ENCODE assay signal across 8 mouse cellular contexts in genomic region chr19:5457746-5458442, GRCm38 (mm10). TPM values are rescaled to one million over a fixed set of nuclear protein-coding genes. Genes with fewer than 3 reads are reported as not detected.
DNase-seq lines count a peak whose midpoint lies in the region; ATAC-seq and TF ChIP-seq lines count a peak whose summit lies in the region.

Gene Ccdc85b, minus strand, starts transcription at chr19:5457894.

- peak within 1 kb of the TSS; percentile 89 for H3K9ac ChIP-seq in hindbrain, embryonic 15.5 days
- peak within 1 kb of the TSS; percentile 72 for H3K9ac ChIP-seq in liver, postnatal 0 days (replicated peaks)

- TF ChIP-seq CTCF in cerebellum, adult 2 months (IDR thresholded peaks at IDR 0.05; ENCODE audit: borderline replicate concordance, insufficient read depth, low read depth, low read length) = no peak
- no peak for TF ChIP-seq CTCF in liver, postnatal 0 days (IDR thresholded peaks at IDR 0.05; ENCODE audit: low read depth)

- no peaks in the 10 kb centered on the region for H3K27me3 ChIP-seq in cerebellum, adult 2 months (ENCODE audit: control insufficient read depth, insufficient read depth, low read length)
- H3K27me3 ChIP-seq in megakaryocyte, embryonic 14.5 days (replicated peaks) = no peaks in the 10 kb centered on the region
- H3K27me3 ChIP-seq in hindbrain, embryonic 15.5 days = no peaks in the 10 kb centered on the region; the same call in 1 of the 2 replicates
- 0 out of 2 replicates have a peak, but pooled peaks cover 8% of the 10 kb centered on the region for H3K27me3 ChIP-seq in liver, postnatal 0 days (ENCODE audit: insufficient read depth, low read length)

- 2% methylated on average over 14 of the region's 14 CpGs for WGBS in cerebellum, adult 2 months
- WGBS in hindbrain, embryonic 15.5 days = 17% methylated on average over 14 of the region's 14 CpGs
- WGBS in liver, postnatal 0 days (ENCODE audit: insufficient replicate concordance) = 11% methylated on average over 14 of the region's 14 CpGs

- H3K27ac ChIP-seq in cerebellum, adult 2 months (ENCODE audit: insufficient read depth, low read length) = peak within 1 kb of the TSS; percentile 96
- peak within 1 kb of the TSS; percentile 97 for H3K27ac ChIP-seq in hindbrain, embryonic 15.5 days (replicated peaks)
- peak within 1 kb of the TSS; percentile 76 for H3K27ac ChIP-seq in liver, postnatal 0 days (ENCODE audit: low read depth)

- peaks cover 35% of the 10 kb centered on the region for H3K36me3 ChIP-seq in megakaryocyte, embryonic 14.5 days (replicated peaks; ENCODE audit: low read length)
- H3K36me3 ChIP-seq in hindbrain, embryonic 15.5 days = peaks cover 7% of the 10 kb centered on the region
- H3K36me3 ChIP-seq in liver, postnatal 0 days (replicated peaks; ENCODE audit: insufficient read depth, low read length) = peaks cover 10% of the 10 kb centered on the region; the same call in 1 of the 2 replicates

- H3K4me2 ChIP-seq in hindbrain, embryonic 15.5 days = peak within 1 kb of the TSS; percentile 84
- peak within 1 kb of the TSS; percentile 94 for H3K4me2 ChIP-seq in liver, postnatal 0 days (ENCODE audit: low read depth, low read length)

- no peak for TF ChIP-seq EP300 in liver, postnatal 0 days (IDR thresholded peaks at IDR 0.05; ENCODE audit: low read depth)

- no peaks in the 10 kb centered on the region for H3K9me3 ChIP-seq in megakaryocyte, embryonic 14.5 days
- no peaks in the 10 kb centered on the region for H3K9me3 ChIP-seq in hindbrain, embryonic 15.5 days
- H3K9me3 ChIP-seq in liver, postnatal 0 days (ENCODE audit: low read length) = no peaks in the 10 kb centered on the region

- no peak for TF ChIP-seq POLR2A in cerebellum, adult 2 months (IDR thresholded peaks at IDR 0.05; ENCODE audit: borderline replicate concordance, insufficient read depth, low read length)

- ATAC-seq in cerebellum, adult (ENCODE audit: insufficient number of reproducible peaks, low FRiP score, low TSS enrichment) = no peak
- ATAC-seq in megakaryocyte, adult 5-6 weeks (ENCODE audit: poor library complexity, severe bottlenecking) = no peak
- no peak; the same call in 1 of the 2 replicates for ATAC-seq in hindbrain, embryonic 15.5 days (ENCODE audit: low FRiP score, low read depth)
- no peak for ATAC-seq in liver, postnatal 0 days

- H3K4me1 ChIP-seq in cerebellum, adult 2 months (ENCODE audit: control insufficient read depth, insufficient read depth, low read length) = peaks cover 10% of the 10 kb centered on the region
- peaks cover 57% of the 10 kb centered on the region for H3K4me1 ChIP-seq in megakaryocyte, embryonic 14.5 days
- peaks cover 52% of the 10 kb centered on the region for H3K4me1 ChIP-seq in hindbrain, embryonic 15.5 days (replicated peaks)
- H3K4me1 ChIP-seq in liver, postnatal 0 days (ENCODE audit: insufficient read depth) = peaks cover 34% of the 10 kb centered on the region

- DNase-seq in cerebellum, adult 2 months = peak in 1 of 2 experiments; percentile 5
- DNase-seq in liver, postnatal 0 days = peak; percentile 30
- no peak for DNase-seq in gastrocnemius, adult 8-10 months (ENCODE audit: low spot score in 2 of 2)
- DNase-seq in urinary bladder, postnatal 36 days (ENCODE audit: low spot score in 2 of 2) = no peak

- H3K4me3 ChIP-seq in cerebellum, adult 2 months (replicated peaks; ENCODE audit: insufficient read depth, low read depth, low read length) = peak within 1 kb of the TSS; percentile 77
- H3K4me3 ChIP-seq in megakaryocyte, embryonic 14.5 days (replicated peaks) = peak within 1 kb of the TSS; percentile 97
- H3K4me3 ChIP-seq in hindbrain, embryonic 15.5 days = peak within 1 kb of the TSS; percentile 81
- H3K4me3 ChIP-seq in liver, postnatal 0 days (ENCODE audit: low read depth, low read length) = peak within 1 kb of the TSS; percentile 66

RNA-seq across cellular contexts. Expression of gene Ccdc85b, which starts in this region (rescaled TPM):
- polyA plus RNA-seq in cerebellum, adult 2 months (2012; rRNA removed) = 31.0 and 32.5 TPM in 2 replicates
- polyA plus RNA-seq in megakaryocyte, embryonic 14.5 days (2012; ENCODE audit: insufficient read depth, low replicate concordance) = 4.9 and 12.3 TPM in 2 replicates
- total RNA-seq in megakaryocyte, adult 5-6 weeks (2015) = 0.80 and 1.1 TPM in 2 replicates
- 1.7 TPM in 2 replicates for total RNA-seq in megakaryocyte, adult 5-6 weeks (2017)
- 12.8 and 14.0 TPM in 2 replicates for polyA plus RNA-seq in hindbrain, embryonic 15.5 days (2015; fragmentation: Nextera tagmentation; extraction: Ambion mirVana)
- polyA plus RNA-seq in liver, postnatal 0 days (2015; fragmentation: Nextera tagmentation; extraction: Ambion mirVana) = 1.6 and 2.1 TPM in 2 replicates
- 1 to 10 TPM; 5.5 to 8.1 (median 6.3) TPM for total RNA-seq in gastrocnemius, adult 8-10 months (2022)
